Mouse (Mus musculus) megakaryocyte-erythroid progenitor cell, adult 5-6 weeks (primary cell): ENCODE data around the gene Nadk2. TPM values are rescaled to one million over a fixed set of nuclear protein-coding genes. Genes with fewer than 3 reads are reported as not detected.

Experiments used
- ATAC-seq: replicated peaks from 2 replicates; pipeline ENCODE4 v1.8.0; 2016; ENCODE audit warnings: mild to moderate bottlenecking, inconsistent platforms; ENCODE audit not compliant: severe bottlenecking, poor library complexity, low FRiP score, low TSS enrichment
- total RNA-seq, 2 experiments: library from RNA; stranded (forward) in 1 of 2; stranded (reverse) in 1 of 2; fragments of 200-1000, 215-1000 nt in 1 of 2; fragments of >200 nt in 1 of 2; fragmentation: Nextera tagmentation in 1 of 2; gene quantifications; 2 replicates each; pipeline ENCODE4 v1.2.3; 2014 to 2017

Gene Nadk2
- total RNA-seq, 2 experiments from 2014 or later = 100 to 151 TPM

DNA sequence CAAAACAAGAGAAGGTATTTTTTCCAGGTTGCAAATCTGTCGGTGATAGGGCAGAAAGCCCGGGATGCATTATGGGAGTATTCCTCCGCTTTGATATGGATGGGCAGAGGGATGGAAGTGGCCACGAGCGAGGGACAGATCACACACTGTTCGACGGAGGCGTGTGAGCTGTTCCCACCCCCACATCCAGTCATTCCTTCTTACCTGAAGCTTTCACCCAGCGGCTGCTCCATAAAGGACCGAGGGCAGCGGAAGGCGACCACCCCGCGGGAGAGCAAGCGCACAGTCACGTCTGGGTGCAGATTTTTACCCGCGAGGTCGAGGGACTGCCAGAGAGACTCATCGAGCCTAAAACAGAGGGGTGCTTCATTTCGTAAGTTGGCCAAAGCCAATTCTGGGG, 53.8 kb downstream of the Nadk2 start:
- ATAC-seq = no peak

DNA sequence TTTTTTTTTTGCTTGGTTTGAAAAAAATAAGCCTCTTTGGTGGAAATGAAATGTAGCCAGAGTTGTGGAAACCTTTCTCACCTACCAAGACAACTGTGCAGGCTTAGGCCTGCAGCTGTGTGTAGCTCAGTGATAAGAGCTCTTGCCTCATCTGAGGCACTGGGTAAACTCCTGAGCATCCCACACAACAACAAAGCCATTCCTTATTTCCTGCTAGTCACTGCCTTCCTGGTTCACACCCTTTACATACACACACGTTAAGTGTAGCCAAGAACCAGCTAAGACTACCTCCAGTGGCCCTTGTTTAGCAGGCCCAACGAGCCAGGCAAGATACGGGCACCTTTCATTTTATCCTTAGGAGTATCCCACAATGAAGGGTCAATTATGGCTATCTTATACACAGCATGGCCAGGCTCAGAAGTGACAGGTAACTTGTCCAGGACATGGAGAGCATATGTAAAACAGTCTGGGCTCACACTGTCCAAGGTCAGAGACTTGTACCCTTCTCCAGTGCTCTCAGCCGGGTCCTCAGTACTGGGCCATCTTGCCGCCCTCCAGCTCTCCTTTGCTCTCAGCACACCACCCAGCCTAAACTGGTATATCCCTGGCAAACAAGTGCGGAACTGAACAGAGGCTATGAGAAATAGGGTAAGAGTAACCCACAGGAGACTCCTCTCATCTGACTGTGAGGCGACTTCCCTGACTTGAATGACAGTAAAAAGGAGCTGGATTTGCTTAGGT, 56.2 kb downstream of the Nadk2 start:
- ATAC-seq = peak; percentile 41; the same call in 1 of the 2 replicates

- ATAC-seq = no peak
Observed at GRCm38 (mm10) chr15:9130772-9131498, 59.9 kb downstream of the Nadk2 start.

DNA sequence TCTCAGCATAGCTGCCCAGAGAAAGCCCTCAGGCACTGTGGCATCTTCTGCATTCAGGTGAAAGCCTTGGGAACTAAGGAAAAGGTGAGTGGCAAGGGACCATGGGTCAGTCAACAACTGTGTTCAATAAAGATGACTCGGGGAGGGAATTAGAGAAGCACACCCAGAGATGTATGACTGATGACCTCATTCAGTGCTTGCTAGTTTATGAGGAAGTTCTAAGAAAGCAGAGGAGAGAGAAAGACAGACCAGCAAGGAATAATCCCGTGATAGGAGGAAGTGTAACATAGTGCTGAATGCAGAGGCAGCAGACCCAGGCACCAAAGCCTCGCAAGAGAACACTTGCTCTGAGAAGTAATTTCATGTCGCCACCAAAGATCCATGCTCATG, 60.4 kb downstream of the Nadk2 start:
- ATAC-seq = no peak

- ATAC-seq = no peak
Observed at GRCm38 (mm10) chr15:9132693-9133443, 61.8 kb downstream of the Nadk2 start.

GRCm38 (mm10) chr15:9134891-9135507, 63.9 kb downstream of the Nadk2 start:
- no peak for ATAC-seq

GRCm38 (mm10) chr15:9139447-9139846, 68.4 kb downstream of the Nadk2 start:
- ATAC-seq = no peak

- ATAC-seq = peak; percentile 100
Observed at GRCm38 (mm10) chr15:9140252-9140680, 69.2 kb downstream of the Nadk2 start, which contains the start of gene Lmbrd2. Gene Lmbrd2 (plus strand): TSS chr15:9140550.

GRCm38 (mm10) chr15:9140684-9141171, 69.7 kb downstream of the Nadk2 start:
- peak; percentile 69 for ATAC-seq

GRCm38 (mm10) chr15:9155325-9155724, 84.3 kb downstream of the Nadk2 start, which contains the start of gene Skp2:
Gene Skp2 (minus strand): TSS chr15:9155425.
- ATAC-seq = no peak

Other genes with a start within 250 kb of the Nadk2 start
- gene Ranbp3l, start 103.3 kb upstream of the Nadk2 start, total RNA-seq (2014; fragmentation: Nextera tagmentation) = not detected in 2 replicates
- not detected in 2 replicates for gene Ranbp3l, start 103.3 kb upstream of the Nadk2 start, total RNA-seq (2017)
- gene Lmbrd2, start 69.3 kb downstream of the Nadk2 start, total RNA-seq (2014; fragmentation: Nextera tagmentation) = 6.8 and 8.0 TPM in 2 replicates
- 22.4 and 23.2 TPM in 2 replicates for gene Lmbrd2, start 69.3 kb downstream of the Nadk2 start, total RNA-seq (2017)
- gene Skp2, start 84.2 kb downstream of the Nadk2 start, total RNA-seq (2014; fragmentation: Nextera tagmentation) = 30.6 and 31.0 TPM in 2 replicates
- 13.1 and 15.7 TPM in 2 replicates for gene Skp2, start 84.2 kb downstream of the Nadk2 start, total RNA-seq (2017)
- not detected in 2 replicates for gene Ugt3a1, start 205.6 kb downstream of the Nadk2 start, total RNA-seq (2014; fragmentation: Nextera tagmentation)
- gene Ugt3a1, start 205.6 kb downstream of the Nadk2 start, total RNA-seq (2017) = not detected in 2 replicates